Mouse (Mus musculus): ENCODE measurements around the gene Dnaja2.

Dnaja2 gene

GRCm38 (mm10) chr8:85555181-85556145 is at the start of gene Dnaja2:
Gene Dnaja2 (minus strand): TSS chr8:85555344.
- DNase-seq (ENCODE audit: low spot score): peak; percentile 68

GRCm38 (mm10) chr8:85604201-85604600 is 49.1 kb upstream of the Dnaja2 start:
- DNase-seq (ENCODE audit: low spot score): no peak

DNA sequence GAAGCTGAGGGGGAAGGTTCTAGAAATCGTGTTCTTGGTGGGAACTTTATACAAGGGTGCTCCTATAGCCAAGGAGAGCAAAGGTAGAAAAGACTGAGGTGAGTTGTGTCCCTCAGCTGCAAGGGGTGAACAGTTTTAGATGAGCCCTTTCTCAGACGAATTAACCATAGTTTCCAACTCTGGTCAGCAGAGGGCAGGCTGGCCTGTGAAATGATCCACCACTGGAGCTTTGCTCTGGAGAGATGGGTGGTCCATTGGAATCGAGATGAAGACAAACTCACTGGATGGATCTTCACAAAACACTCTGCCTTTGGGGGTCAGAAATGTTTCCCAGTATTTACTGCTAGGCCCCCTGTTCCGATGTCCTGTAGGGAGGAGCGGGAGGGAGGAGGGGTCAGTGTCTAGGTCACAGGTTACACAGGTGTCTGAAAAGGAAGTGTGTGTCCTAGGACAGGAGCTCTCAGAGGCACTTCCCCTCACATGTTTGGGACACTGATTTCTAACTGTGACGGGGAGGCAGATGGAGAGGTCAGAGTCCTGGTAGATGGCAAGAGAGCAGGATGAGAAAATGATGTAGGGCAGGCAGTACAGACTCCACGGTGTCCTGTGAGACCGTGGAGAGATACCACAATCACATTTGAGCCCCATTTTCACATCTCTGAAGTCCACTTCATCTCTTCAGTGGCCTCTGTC is 48.2 kb upstream of the Dnaja2 start:
- DNase-seq (ENCODE audit: low spot score): no peak

DNA sequence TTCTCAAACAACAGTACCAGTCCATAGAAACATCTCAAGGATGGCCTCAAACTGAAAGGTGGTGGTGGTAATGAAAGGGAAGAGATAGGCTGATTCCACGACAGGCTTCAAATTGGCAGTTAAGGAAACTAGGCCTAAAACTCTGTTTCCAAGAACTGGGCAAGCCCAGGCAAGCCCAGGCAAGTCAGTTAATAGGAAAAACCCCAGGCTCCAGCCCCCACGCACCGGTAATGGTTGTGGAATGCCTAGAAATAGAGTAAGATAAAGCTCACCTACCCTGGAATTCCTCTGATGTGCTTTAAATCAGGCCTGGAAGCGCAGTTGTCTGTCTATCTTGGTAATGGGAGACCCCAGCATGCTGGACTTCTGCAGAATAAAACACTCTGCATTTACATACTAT is 47.6 kb upstream of the Dnaja2 start:
- no peak for DNase-seq (ENCODE audit: low spot score)

DNA sequence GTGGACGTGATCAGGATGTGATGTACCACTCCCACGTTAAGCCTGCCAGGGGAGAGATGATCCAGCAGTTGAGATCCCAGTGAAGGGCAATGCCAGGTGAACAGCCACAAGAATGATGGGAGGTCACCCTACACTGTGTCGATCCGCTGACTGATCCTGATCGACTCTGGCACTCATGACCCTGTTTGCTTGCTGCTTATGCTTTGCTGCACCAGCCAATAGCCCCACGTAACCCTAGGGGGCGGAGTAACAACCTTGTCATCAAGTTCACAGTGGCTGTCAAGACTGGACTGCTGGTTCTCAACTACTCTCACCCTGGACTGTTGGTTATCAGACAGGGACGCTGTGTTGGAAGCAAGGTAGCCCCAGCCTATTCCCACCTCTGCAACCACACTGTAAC is 46.6 kb upstream of the Dnaja2 start:
- DNase-seq (ENCODE audit: low spot score): no peak

DNA sequence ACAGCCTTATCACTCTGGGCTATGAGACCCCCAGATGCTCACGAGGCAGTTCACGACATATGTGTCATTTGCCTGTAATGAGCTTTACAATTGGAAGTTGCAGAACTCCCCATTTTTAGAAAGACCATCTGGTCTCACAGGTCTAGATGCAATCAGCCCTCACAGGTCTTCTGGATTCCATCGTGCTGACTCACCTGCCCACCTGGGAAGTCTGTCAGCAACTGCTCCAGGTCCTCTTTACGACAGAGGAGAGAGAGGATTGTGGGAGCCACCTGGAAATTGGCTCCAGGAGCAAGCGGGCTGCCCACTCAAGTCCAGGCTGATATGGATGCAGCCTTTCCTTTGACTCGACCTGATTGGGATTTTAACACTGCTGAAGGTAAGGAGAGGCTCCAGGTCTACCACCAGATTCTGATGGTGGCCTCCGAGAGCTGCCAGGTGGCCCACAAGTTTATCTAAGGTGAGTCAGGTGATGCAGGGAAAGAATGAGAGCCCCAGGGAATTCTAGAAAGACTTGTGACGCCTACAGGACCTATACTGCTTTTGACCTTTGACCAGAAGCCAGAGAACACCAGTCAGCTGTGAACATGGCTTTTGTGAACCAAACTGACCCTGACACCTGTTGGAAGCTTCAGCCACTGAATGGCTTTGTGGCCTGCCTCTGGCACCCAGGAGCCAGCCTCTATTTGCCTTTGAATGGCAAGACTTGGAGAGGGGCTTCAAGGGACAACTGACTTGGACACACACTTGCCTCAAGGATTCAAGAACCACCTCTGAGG is 42.5 kb upstream of the Dnaja2 start:
- no peak for DNase-seq (ENCODE audit: low spot score)

DNA sequence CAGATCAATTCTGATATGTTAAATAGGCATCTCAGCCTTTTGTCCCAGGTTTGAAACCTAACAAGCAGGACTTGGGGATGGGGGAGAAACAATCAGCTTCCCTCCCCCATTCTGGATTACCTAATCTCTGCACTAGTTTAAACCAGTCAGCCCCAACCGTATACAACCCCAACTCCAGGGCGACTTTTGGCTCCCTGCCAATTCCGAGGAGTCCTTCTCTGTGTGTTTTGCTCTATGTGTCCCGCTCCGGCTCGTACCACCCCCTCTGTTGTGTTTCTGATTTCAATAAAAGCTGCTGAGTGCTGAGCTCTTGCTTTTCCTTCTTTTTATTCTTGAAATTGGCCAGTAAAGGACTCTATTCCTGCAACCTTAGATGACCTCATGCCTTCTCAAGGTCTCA is 40.2 kb upstream of the Dnaja2 start:
- no peak for DNase-seq (ENCODE audit: low spot score)

GRCm38 (mm10) chr8:85594983-85595382 is 39.8 kb upstream of the Dnaja2 start:
- DNase-seq (ENCODE audit: low spot score): no peak

- DNase-seq (ENCODE audit: low spot score): no peak
Measured at GRCm38 (mm10) chr8:85593324-85593723, 38.2 kb upstream of the Dnaja2 start.

DNA sequence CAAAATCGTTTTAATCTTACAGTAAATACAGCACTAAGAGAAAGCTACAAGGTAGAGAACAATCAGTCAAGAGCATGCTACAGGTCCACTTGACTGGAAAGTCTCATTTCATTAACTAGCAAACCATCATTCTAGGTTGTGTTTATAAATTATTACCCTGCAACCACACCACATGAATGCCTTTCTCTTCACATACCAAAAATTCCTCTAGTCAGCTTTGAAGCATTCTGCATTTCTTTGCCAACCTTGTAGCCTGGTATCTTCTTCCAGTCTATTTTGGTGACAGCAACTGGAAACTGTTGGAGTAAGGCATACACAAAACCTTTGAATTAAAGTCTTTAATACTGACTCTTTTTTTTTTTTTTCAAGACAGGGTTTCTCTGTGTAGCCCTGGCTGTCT is 36.4 kb upstream of the Dnaja2 start:
- DNase-seq (ENCODE audit: low spot score): no peak

- no peak for DNase-seq (ENCODE audit: low spot score)
Measured at GRCm38 (mm10) chr8:85590258-85590657, 35.1 kb upstream of the Dnaja2 start.

- DNase-seq (ENCODE audit: low spot score): no peak
Measured at GRCm38 (mm10) chr8:85588596-85588995, 33.5 kb upstream of the Dnaja2 start.

DNA sequence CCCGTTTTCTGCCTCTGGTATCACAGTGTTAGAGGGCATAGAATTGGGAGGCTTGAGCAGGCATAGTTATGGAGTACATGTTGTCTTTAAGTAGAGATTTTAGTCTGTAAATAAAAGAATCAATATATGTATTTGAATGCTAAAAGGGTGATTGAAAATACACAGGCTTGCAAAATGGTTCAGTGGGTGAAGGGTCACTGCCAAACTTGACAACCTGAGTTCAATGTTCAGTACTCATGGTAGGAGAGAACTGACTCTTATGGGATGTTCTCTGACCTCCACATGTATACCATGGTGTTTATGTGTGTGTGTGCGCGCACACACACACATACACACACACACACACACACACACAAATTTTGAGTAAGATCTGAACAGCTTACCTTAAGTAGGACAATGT is 22.5 kb upstream of the Dnaja2 start:
- DNase-seq (ENCODE audit: low spot score): no peak

DNA sequence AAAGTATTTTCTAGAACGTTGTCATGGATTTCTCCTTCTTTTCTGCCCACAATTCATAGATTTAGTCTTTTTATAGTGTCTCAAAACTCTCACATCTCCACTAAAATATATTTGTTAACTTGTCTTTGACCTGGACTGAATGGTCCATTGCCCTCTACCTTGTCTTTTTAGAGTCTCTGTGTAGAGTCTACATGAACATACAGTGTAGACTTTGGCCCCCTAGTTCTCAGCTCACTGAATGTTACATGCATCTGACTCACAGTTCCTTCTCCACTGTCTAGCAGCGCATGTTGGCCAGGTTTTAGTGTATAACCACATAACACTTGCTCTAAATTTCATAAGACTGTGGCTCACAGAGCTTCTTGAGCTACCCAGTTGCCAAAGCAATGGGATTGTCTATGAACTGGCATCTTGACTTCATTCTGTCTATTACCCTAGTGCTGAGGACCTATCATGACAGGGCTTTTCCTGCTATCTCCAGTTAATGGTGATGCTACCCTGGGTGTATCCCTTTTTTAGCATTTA is 18.9 kb upstream of the Dnaja2 start:
- no peak for DNase-seq (ENCODE audit: low spot score)

DNA sequence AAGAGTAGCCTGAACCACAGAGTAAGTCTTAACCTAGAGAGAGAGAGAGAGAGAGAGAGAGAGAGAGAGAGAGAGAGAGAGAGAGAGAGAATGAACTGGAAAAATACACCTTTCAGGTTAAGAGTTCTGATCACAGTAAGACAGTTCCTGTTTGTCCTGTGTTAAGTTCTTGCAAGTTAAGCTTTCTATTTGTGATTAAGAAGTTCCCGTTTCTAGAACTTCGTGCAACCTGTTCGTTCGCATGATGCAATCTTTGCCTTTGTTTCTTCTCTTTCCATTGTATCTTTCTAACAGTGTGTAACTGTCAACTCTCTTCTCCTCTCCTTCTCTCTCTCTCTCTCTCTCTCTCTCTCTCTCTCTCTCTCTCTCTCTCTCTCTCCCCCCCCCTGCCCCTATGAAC is 15.3 kb upstream of the Dnaja2 start:
- no peak for DNase-seq (ENCODE audit: low spot score)

GRCm38 (mm10) chr8:85567801-85568200 is 12.7 kb upstream of the Dnaja2 start:
- DNase-seq (ENCODE audit: low spot score): no peak

- no peak for DNase-seq (ENCODE audit: low spot score)
Measured at GRCm38 (mm10) chr8:85565186-85565585, 10.0 kb upstream of the Dnaja2 start.

DNA sequence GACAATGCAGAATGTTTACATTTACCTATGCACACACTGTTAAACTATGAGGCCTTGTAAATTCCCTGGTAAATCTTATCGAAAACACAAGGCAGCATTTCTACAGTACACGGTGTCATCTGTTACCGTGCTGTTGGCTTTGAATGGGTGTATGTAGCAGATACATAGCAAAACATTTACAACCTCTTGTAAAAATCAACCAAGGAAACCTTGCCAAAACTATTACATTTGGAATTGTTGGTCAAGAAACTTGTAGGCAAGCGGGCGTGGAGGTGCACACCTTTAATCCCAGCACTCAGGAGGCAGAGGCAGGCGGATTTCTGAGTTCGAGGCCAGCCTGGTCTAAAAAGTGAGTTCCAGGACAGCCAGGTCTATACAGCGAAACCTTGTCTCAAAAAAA is 8.2 kb upstream of the Dnaja2 start:
- no peak for DNase-seq (ENCODE audit: low spot score)

DNA sequence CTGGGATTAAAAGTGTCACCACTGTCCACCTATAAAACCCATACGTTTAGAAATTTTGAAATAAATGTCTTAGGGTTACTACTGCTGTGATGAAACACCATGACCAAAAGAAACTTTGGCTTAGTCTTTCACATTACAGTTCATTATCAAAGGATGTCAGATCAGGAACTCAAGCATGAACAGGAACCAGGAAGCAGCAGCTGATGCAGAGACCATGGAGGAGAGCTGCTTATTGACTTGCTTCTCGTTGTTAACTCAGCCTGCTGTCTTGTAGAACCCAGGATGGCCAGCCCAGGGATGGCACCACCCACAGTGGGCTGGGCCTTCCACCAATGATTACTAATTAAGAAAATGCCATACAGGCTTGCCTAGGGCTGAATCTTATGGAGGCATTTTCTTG is 4.8 kb upstream of the Dnaja2 start:
- no peak for DNase-seq (ENCODE audit: low spot score)

- DNase-seq (ENCODE audit: low spot score): no peak
Measured at GRCm38 (mm10) chr8:85559201-85559600, 4.1 kb upstream of the Dnaja2 start.

DNA sequence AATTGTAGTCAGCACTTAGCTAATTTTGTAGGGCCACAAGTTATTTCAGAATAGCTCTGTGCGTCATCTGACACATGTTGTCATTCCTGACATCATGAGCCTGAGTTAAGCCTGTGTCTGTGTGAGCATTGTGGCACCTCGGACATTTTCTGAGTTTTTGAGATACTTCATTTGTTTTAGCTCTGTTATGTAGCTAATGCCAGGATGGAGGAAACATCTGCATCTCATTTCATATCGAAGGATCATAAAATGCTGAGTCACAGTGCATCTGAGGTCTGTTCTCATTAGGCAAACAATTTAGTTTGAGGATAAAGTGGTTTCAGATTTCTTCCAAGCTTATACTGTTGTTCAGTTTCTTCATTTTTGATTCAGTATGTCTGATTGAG is 2.5 kb upstream of the Dnaja2 start:
- no peak for DNase-seq (ENCODE audit: low spot score)

GRCm38 (mm10) chr8:85556986-85557600 is 1.9 kb upstream of the Dnaja2 start:
- no peak for DNase-seq (ENCODE audit: low spot score)

All from urinary bladder, postnatal 10 days (tissue).